Mouse (Mus musculus) forelimb bud, embryonic 11.5 days (tissue): ENCODE results near the gene Tepp.

Experiments
- DNase-seq: peaks from one replicate; pipeline ENCODE4 v3.0.0-alpha.2; 2012; ENCODE audit warnings: low read depth, low spot score

The Tepp gene

GRCm38 (mm10) chr8:95331156-95331719 is 20.9 kb downstream of the Tepp start:
- peak; percentile 72 for DNase-seq

- peak; percentile 94 for DNase-seq
These were observed 21.5 kb downstream of the Tepp start, which contains the start of the genes Zfp319 and Usb1 for GRCm38 (mm10) chr8:95331720-95332436. Gene Zfp319, minus strand, starts transcription at chr8:95331950. Gene Usb1, plus strand, starts transcription at chr8:95332284.

- no peak for DNase-seq
These were observed 22.3 kb downstream of the Tepp start for GRCm38 (mm10) chr8:95332437-95333199.

- DNase-seq: no peak
These were observed 25.3 kb downstream of the Tepp start for GRCm38 (mm10) chr8:95335706-95336105.

- DNase-seq: no peak
These were observed 26.0 kb downstream of the Tepp start for GRCm38 (mm10) chr8:95336363-95336762.

GRCm38 (mm10) chr8:95341721-95342120 is 31.4 kb downstream of the Tepp start:
- DNase-seq: no peak

- DNase-seq: no peak
These were observed 34.3 kb downstream of the Tepp start for GRCm38 (mm10) chr8:95344668-95345067.

- peak; percentile 77 for DNase-seq
These were observed 36.5 kb downstream of the Tepp start for GRCm38 (mm10) chr8:95346643-95347545.

GRCm38 (mm10) chr8:95348356-95348755 is 38.0 kb downstream of the Tepp start:
- DNase-seq: no peak

GRCm38 (mm10) chr8:95348811-95349630 is 38.7 kb downstream of the Tepp start:
- DNase-seq: no peak

GRCm38 (mm10) chr8:95351461-95351860 is 41.1 kb downstream of the Tepp start:
- DNase-seq: peak; percentile 55

- peak; percentile 72 for DNase-seq
These were observed 41.9 kb downstream of the Tepp start, which contains the start of gene Mmp15 for GRCm38 (mm10) chr8:95352151-95352870. Gene Mmp15, plus strand, starts transcription at chr8:95352268.

- peak; percentile 46 for DNase-seq
These were observed 42.8 kb downstream of the Tepp start for GRCm38 (mm10) chr8:95352871-95353866.

GRCm38 (mm10) chr8:95354606-95355005 is 44.2 kb downstream of the Tepp start:
- no peak for DNase-seq

- DNase-seq: no peak
These were observed 48.4 kb downstream of the Tepp start for GRCm38 (mm10) chr8:95358550-95359411.

GRCm38 (mm10) chr8:95360181-95361015 is 50.0 kb downstream of the Tepp start:
- DNase-seq: no peak

GRCm38 (mm10) chr8:95361016-95361341 is 50.6 kb downstream of the Tepp start:
- no peak for DNase-seq
